Mouse (Mus musculus): Measurements from ENCODE around the gene Rasd1. TPM values are rescaled to one million over a fixed set of nuclear protein-coding genes. Genes with fewer than 3 reads are reported as not detected.

Gene Rasd1
- polyA plus RNA-seq, 1 experiment from 2014 or later = 4.2 TPM

GRCm38 (mm10) chr11:59963364-59964162 lies 1.2 kb downstream of the Rasd1 start:
- Histone ChIP-seq H3K4me1 (ENCODE audit: insufficient read depth, low read length) (peaks cover 29% of the 10 kb centered on the region), H3K9ac (replicated peaks; ENCODE audit: low read length) (peak overlapping the region; percentile 74), H3K27ac (ENCODE audit: low read length) (no peak overlapping the region), H3K4me2 (replicated peaks; ENCODE audit: low read depth, low read length) (peak overlapping the region; percentile 73), H3K36me3 (ENCODE audit: insufficient read depth, low read length) (peaks cover 18% of the 10 kb centered on the region), H3K27me3 (ENCODE audit: insufficient read depth, low read length) (peaks cover 11% of the 10 kb centered on the region), H3K9me3 (ENCODE audit: low read length) (no peaks in the 10 kb centered on the region), H3K4me3 (ENCODE audit: low read length) (peak overlapping the region; percentile 52)
- WGBS = 9% methylated on average over 34 of the region's 34 CpGs
- no peak for ATAC-seq (ENCODE audit: low FRiP score, low TSS enrichment)

- ATAC-seq (ENCODE audit: low FRiP score, low TSS enrichment) = no peak
- peaks cover 29% of the 10 kb centered on the region for H3K4me1 ChIP-seq (ENCODE audit: insufficient read depth, low read length)
- H3K27me3 ChIP-seq (ENCODE audit: insufficient read depth, low read length) = peaks cover 11% of the 10 kb centered on the region
- H3K27ac ChIP-seq (ENCODE audit: low read length) = no peak overlapping the region
- H3K9me3 ChIP-seq (ENCODE audit: low read length) = no peaks in the 10 kb centered on the region
- H3K4me2 ChIP-seq (replicated peaks; ENCODE audit: low read depth, low read length) = no peak overlapping the region
- H3K9ac ChIP-seq (replicated peaks; ENCODE audit: low read length) = no peak overlapping the region
- 69% methylated on average over 3 of the region's 3 CpGs for WGBS
- H3K36me3 ChIP-seq (ENCODE audit: insufficient read depth, low read length) = peaks cover 18% of the 10 kb centered on the region
- no peak overlapping the region for H3K4me3 ChIP-seq (ENCODE audit: low read length)
These were observed 2.2 kb downstream of the Rasd1 start for GRCm38 (mm10) chr11:59962590-59962989.

- Histone ChIP-seq H3K36me3 (ENCODE audit: insufficient read depth, low read length) (peaks cover 18% of the 10 kb centered on the region), H3K4me1 (ENCODE audit: insufficient read depth, low read length) (peaks cover 26% of the 10 kb centered on the region), H3K27ac (ENCODE audit: low read length) (no peak overlapping the region), H3K9me3 (ENCODE audit: low read length) (no peaks in the 10 kb centered on the region), H3K4me2 (replicated peaks; ENCODE audit: low read depth, low read length) (no peak overlapping the region), H3K4me3 (ENCODE audit: low read length) (no peak overlapping the region), H3K27me3 (ENCODE audit: insufficient read depth, low read length) (peaks cover 11% of the 10 kb centered on the region), H3K9ac (replicated peaks; ENCODE audit: low read length) (no peak overlapping the region)
- no peak for ATAC-seq (ENCODE audit: low FRiP score, low TSS enrichment)
- WGBS = 90% methylated on average over 9 of the region's 9 CpGs
These were observed 3.3 kb downstream of the Rasd1 start for GRCm38 (mm10) chr11:59961338-59961875.

- Histone ChIP-seq H3K27ac (ENCODE audit: low read length) (no peak overlapping the region), H3K4me3 (ENCODE audit: low read length) (no peak overlapping the region), H3K27me3 (ENCODE audit: insufficient read depth, low read length) (peaks cover 11% of the 10 kb centered on the region), H3K4me1 (ENCODE audit: insufficient read depth, low read length) (peaks cover 19% of the 10 kb centered on the region), H3K4me2 (replicated peaks; ENCODE audit: low read depth, low read length) (no peak overlapping the region), H3K36me3 (ENCODE audit: insufficient read depth, low read length) (peaks cover 18% of the 10 kb centered on the region), H3K9me3 (ENCODE audit: low read length) (no peaks in the 10 kb centered on the region), H3K9ac (replicated peaks; ENCODE audit: low read length) (no peak overlapping the region)
- whole genome bisulfite sequencing = 88% methylated on average over 20 of the region's 20 CpGs
- ATAC-seq (ENCODE audit: low FRiP score, low TSS enrichment) = no peak
These were observed 4.0 kb downstream of the Rasd1 start for GRCm38 (mm10) chr11:59960476-59961337.

- H3K4me2 ChIP-seq (replicated peaks; ENCODE audit: low read depth, low read length) = no peak overlapping the region
- peaks cover 13% of the 10 kb centered on the region for H3K4me1 ChIP-seq (ENCODE audit: insufficient read depth, low read length)
- H3K36me3 ChIP-seq (ENCODE audit: insufficient read depth, low read length) = peaks cover 24% of the 10 kb centered on the region
- WGBS = 73% methylated on average over 4 of the region's 4 CpGs
- H3K9ac ChIP-seq (replicated peaks; ENCODE audit: low read length) = no peak overlapping the region
- peaks cover 10% of the 10 kb centered on the region for H3K27me3 ChIP-seq (ENCODE audit: insufficient read depth, low read length)
- H3K27ac ChIP-seq (ENCODE audit: low read length) = no peak overlapping the region
- no peak overlapping the region for H3K4me3 ChIP-seq (ENCODE audit: low read length)
- no peak for ATAC-seq (ENCODE audit: low FRiP score, low TSS enrichment)
- H3K9me3 ChIP-seq (ENCODE audit: low read length) = no peaks in the 10 kb centered on the region
These were observed 5.3 kb downstream of the Rasd1 start for GRCm38 (mm10) chr11:59959453-59959852.

- H3K9ac ChIP-seq (replicated peaks; ENCODE audit: low read length) = no peak overlapping the region
- H3K9me3 ChIP-seq (ENCODE audit: low read length) = no peaks in the 10 kb centered on the region
- H3K27me3 ChIP-seq (ENCODE audit: insufficient read depth, low read length) = no peaks in the 10 kb centered on the region
- no peak for ATAC-seq (ENCODE audit: low FRiP score, low TSS enrichment)
- no peak overlapping the region for H3K4me2 ChIP-seq (replicated peaks; ENCODE audit: low read depth, low read length)
- WGBS = 55% methylated on average over 6 of the region's 6 CpGs
- no peak overlapping the region for H3K27ac ChIP-seq (ENCODE audit: low read length)
- H3K4me3 ChIP-seq (ENCODE audit: low read length) = no peak overlapping the region
- peaks cover 4% of the 10 kb centered on the region; the same call in 1 of the 2 replicates for H3K4me1 ChIP-seq (ENCODE audit: insufficient read depth, low read length)
- peaks cover 19% of the 10 kb centered on the region for H3K36me3 ChIP-seq (ENCODE audit: insufficient read depth, low read length)
These were observed 8.0 kb downstream of the Rasd1 start for GRCm38 (mm10) chr11:59956749-59957148.

GRCm38 (mm10) chr11:59952892-59953291 lies 11.9 kb downstream of the Rasd1 start:
- WGBS = 85% methylated on average over 14 of the region's 14 CpGs
- Histone ChIP-seq H3K9ac (replicated peaks; ENCODE audit: low read length) (no peak overlapping the region), H3K36me3 (ENCODE audit: insufficient read depth, low read length) (0 out of 2 replicates have a peak, but pooled peaks cover 6% of the 10 kb centered on the region), H3K4me2 (replicated peaks; ENCODE audit: low read depth, low read length) (no peak overlapping the region), H3K4me1 (ENCODE audit: insufficient read depth, low read length) (peaks cover 12% of the 10 kb centered on the region), H3K27me3 (ENCODE audit: insufficient read depth, low read length) (no peaks in the 10 kb centered on the region), H3K4me3 (ENCODE audit: low read length) (no peak overlapping the region), H3K27ac (ENCODE audit: low read length) (no peak overlapping the region), H3K9me3 (ENCODE audit: low read length) (no peaks in the 10 kb centered on the region)
- ATAC-seq (ENCODE audit: low FRiP score, low TSS enrichment) = no peak

- Histone ChIP-seq H3K36me3 (ENCODE audit: insufficient read depth, low read length) (no peaks in the 10 kb centered on the region), H3K9ac (replicated peaks; ENCODE audit: low read length) (peak overlapping the region; percentile 99), H3K4me1 (ENCODE audit: insufficient read depth, low read length) (peaks cover 18% of the 10 kb centered on the region), H3K4me3 (ENCODE audit: low read length) (peak overlapping the region; percentile 98), H3K27ac (ENCODE audit: low read length) (peak overlapping the region; percentile 74), H3K4me2 (replicated peaks; ENCODE audit: low read depth, low read length) (peak overlapping the region; percentile 88), H3K27me3 (ENCODE audit: insufficient read depth, low read length) (no peaks in the 10 kb centered on the region), H3K9me3 (ENCODE audit: low read length) (no peaks in the 10 kb centered on the region)
- ATAC-seq (ENCODE audit: low FRiP score, low TSS enrichment) = peak; percentile 39
- WGBS = 1% methylated on average over 16 of the region's 16 CpGs
These were observed 16.4 kb downstream of the Rasd1 start for GRCm38 (mm10) chr11:59948401-59948767.

GRCm38 (mm10) chr11:59947752-59948400 lies 16.9 kb downstream of the Rasd1 start, which contains the start of gene Med9:
Gene Med9, plus strand, starts transcription at chr11:59948206.
- Histone ChIP-seq H3K9me3 (ENCODE audit: low read length) (no peaks in the 10 kb centered on the region), H3K36me3 (ENCODE audit: insufficient read depth, low read length) (no peaks in the 10 kb centered on the region), H3K9ac (replicated peaks; ENCODE audit: low read length) (peak within 1 kb of the TSS; percentile 99), H3K27me3 (ENCODE audit: insufficient read depth, low read length) (no peaks in the 10 kb centered on the region), H3K4me3 (ENCODE audit: low read length) (peak within 1 kb of the TSS; percentile 98), H3K4me1 (ENCODE audit: insufficient read depth, low read length) (peaks cover 15% of the 10 kb centered on the region), H3K27ac (ENCODE audit: low read length) (peak within 1 kb of the TSS; percentile 74), H3K4me2 (replicated peaks; ENCODE audit: low read depth, low read length) (peak within 1 kb of the TSS; percentile 88)
- WGBS = under 1% methylated on average over 43 of the region's 43 CpGs
- peak; percentile 96 for ATAC-seq (ENCODE audit: low FRiP score, low TSS enrichment)
